Mouse (Mus musculus) liver, embryonic 11.5 days (tissue): ENCODE results near the gene Akap13. TPM values are rescaled to one million over a fixed set of nuclear protein-coding genes. Genes with fewer than 3 reads are reported as not detected.
"Not testable (repeated sequence)": the region's sequence is repeated elsewhere in the genome, so short reads cannot be mapped to it uniquely, and the experiment has no call there.

Experiments used
- ATAC-seq: fragments of 200-750 bp; cut with Nextera tagmentation; replicated peaks from 2 replicates; pipeline ENCODE4 v1.8.0; 2017; ENCODE audit warnings: moderate number of reproducible peaks, mild to moderate bottlenecking, moderate TSS enrichment, moderate library complexity; ENCODE audit not compliant: low FRiP score
- DNase-seq: peaks from one replicate; pipeline ENCODE4 v3.0.0-alpha.2; 2017; ENCODE audit warnings: low spot score
- H3K27ac ChIP-seq: fragments of 300-500 bp; sonication (generic); 2 replicates; pipeline ENCODE4 v1.5.1; 2014; ENCODE audit warnings: mild to moderate bottlenecking, low read depth, low read length, control low read depth
- H3K27me3 ChIP-seq: fragments of 300-500 bp; sonication (generic); replicated peaks from 2 replicates; pipeline ENCODE4 v1.6.1; 2014; ENCODE audit warnings: low read length, mixed read lengths; ENCODE audit not compliant: control insufficient read depth, insufficient read depth
- H3K36me3 ChIP-seq: fragments of 300-500 bp; sonication (generic); 2 replicates; pipeline ENCODE4 v1.6.1; 2014; ENCODE audit warnings: mild to moderate bottlenecking, low read length, moderate library complexity, mixed read lengths; ENCODE audit not compliant: control insufficient read depth, insufficient read depth
- H3K4me1 ChIP-seq: fragments of 300-500 bp; sonication (generic); replicated peaks from 2 replicates; pipeline ENCODE4 v1.6.1; 2014; ENCODE audit warnings: low read length, mixed read lengths; ENCODE audit not compliant: control insufficient read depth, insufficient read depth
- H3K4me2 ChIP-seq: fragments of 300-500 bp; sonication (generic); 2 replicates; pipeline ENCODE4 v1.6.1; 2014; ENCODE audit warnings: mild to moderate bottlenecking, control low read depth, moderate library complexity
- H3K4me3 ChIP-seq: fragments of 300-500 bp; sonication (generic); 2 replicates; pipeline ENCODE4 v1.5.1; 2014; ENCODE audit warnings: low read depth, low read length, control low read depth
- H3K9ac ChIP-seq: fragments of 300-500 bp; sonication (generic); 2 replicates; pipeline ENCODE4 v1.6.1; 2014; ENCODE audit warnings: low read depth, low read length, control low read depth
- H3K9me3 ChIP-seq: fragments of 300-500 bp; sonication (generic); 2 replicates; pipeline ENCODE4 v1.6.1; 2016; ENCODE audit warnings: low read length, inconsistent platforms, mixed read lengths; ENCODE audit not compliant: control insufficient read depth
- WGBS: fragments of 180-500 bp; shearing (Covaris S2); extraction: QIAGEN DNeasy Blood & Tissue Kit; methylation state at CpG from one replicate; pipeline ENCODE4 v1.1.7; 2014; 5-methylcytosine and 5-hydroxymethylcytosine counted together
- polyA plus RNA-seq: library from polyadenylated mRNA; unstranded; fragments of >200 nt; fragmentation: Nextera tagmentation; extraction: Ambion mirVana; gene quantifications from 2 replicates; pipeline ENCODE4 v1.2.1, GENCODE M21; 2014

Akap13 gene
- polyA plus RNA-seq, 1 experiment from 2014 or later: 30.7 TPM

DNA sequence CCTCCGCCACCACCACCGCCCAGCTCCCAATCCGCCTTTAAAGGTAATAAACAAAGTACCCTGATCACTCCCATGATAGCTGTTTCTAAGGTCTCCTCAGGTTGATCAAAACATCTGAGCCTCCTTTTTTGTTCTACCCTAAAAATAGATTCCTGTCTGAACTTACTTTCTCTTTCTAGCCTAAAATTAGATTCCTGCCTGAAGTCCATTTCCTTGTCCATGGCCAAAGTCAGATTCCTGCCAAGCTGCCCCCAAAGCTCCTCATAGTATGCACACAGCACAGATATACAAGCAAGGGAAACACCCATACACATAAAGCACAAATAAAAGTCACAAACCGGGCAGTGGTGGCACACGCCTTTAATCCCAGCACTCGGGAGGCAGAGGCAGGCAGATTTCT lies 334.4 kb downstream of the Akap13 start:
- ATAC-seq: no peak
- Histone ChIP-seq H3K4me2 (no peak overlapping the region), H3K27me3 (no peaks in the 10 kb centered on the region), H3K36me3 (no peaks in the 10 kb centered on the region), H3K4me3 (no peak overlapping the region), H3K27ac (no peak overlapping the region), H3K4me1 (peaks cover 25% of the 10 kb centered on the region), H3K9ac (no peak overlapping the region), H3K9me3 (no peaks in the 10 kb centered on the region)
- DNase-seq: no peak
- WGBS: 90% methylated on average over 6 of the region's 6 CpGs

DNA sequence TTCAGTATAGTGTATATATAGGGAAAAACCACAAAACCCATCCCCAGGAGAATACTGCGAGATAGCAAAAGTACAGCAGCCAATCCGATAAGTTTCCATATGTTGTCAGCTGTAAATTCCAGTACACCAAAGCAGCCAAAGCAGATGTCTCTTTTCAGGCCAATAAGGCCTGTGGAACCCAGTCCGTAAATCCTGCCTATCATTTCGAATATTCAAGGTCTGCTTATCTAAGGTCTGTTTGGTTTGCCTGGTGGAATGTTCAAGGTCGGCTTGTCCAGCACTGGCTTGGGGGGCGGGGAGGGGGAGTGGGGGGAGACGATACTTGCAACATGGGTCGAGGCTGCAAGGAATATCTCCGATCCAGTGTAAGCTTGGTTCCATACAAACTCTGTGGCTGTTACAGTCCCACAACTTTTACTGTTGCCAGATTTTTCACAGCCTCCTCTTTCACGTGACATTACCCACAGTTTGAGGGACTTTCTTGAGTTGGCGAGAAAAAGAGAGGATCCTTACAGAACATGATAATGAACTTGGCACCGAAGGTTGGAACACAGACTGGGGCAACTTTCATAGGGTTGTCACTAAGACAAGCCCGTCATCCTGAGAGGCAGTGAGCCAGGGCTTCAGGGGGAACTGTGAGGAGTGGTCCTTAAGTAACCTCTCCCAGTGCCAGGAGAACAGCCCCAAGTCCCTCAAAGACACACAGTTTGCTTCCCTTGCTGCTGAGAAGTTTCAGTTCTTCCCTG lies 335.9 kb downstream of the Akap13 start:
- not testable (repeated sequence) for H3K4me3 ChIP-seq, H3K27me3 ChIP-seq, ATAC-seq, H3K9ac ChIP-seq, H3K36me3 ChIP-seq, DNase-seq, H3K27ac ChIP-seq, H3K9me3 ChIP-seq, H3K4me2 ChIP-seq
- WGBS: 58% methylated on average over 12 of the region's 13 CpGs
- H3K4me1 ChIP-seq: peaks cover 26% of the 10 kb centered on the region

DNA sequence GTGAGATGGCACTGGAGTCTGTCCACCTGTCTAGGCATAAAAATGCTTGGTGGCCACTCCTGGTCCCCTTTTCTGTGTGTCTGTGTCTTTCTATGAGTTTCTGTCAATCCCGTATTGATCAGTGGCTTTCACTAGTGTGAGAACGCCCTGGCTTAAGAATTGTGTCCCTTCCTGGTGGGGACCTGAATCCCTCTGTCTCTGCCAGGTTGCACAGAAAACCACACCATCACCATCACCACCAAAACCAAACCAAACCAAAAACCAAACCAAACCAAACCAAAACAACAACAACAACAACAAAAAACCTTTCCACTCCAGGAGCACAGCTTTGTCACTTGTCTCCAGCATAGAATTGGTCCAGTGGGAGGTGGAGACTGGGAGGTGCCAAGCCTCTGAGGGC lies 337.8 kb downstream of the Akap13 start:
- Histone ChIP-seq H3K9ac (no peak overlapping the region), H3K36me3 (no peaks in the 10 kb centered on the region), H3K27me3 (no peaks in the 10 kb centered on the region), H3K9me3 (peaks cover 2% of the 10 kb centered on the region; the same call in 1 of the 2 replicates), H3K4me2 (no peak overlapping the region), H3K4me1 (peaks cover 19% of the 10 kb centered on the region), H3K4me3 (no peak overlapping the region), H3K27ac (no peak overlapping the region)
- ATAC-seq (no peak), DNase-seq (no peak)
- WGBS: 64% methylated on average over 2 of the region's 2 CpGs

DNA sequence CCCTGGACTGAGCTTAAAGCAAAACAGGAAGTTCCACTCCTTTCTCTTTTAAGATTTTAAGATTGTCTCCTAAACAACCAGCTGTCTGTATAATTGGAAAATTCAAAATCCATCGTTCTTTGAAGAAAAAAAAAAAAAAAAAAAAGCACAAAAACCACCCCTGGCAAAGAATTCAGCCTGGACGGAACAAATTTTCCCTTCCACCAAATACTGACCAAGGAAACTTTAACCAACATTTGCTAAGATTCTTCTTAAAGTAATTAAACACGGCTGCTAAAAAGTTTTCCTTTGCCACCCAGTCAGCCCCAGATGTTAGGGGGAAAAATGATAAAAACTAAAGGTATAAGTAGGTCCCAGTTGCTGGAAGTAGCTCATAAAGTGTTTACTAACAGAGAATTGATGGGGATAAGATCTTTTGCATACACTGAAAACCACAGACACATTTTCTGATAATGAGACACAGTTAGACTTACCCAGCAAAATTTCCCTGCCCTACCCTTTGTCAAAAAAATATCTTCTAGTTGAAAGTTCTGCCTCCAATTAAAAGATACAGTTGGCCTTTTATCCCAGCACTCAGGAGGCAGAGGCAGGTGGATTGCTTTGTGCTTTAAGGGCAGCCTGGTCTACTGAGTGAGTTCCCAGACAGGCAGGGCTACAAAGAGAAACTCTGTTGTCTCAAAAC lies 338.5 kb downstream of the Akap13 start:
- no peak overlapping the region for H3K27ac ChIP-seq
- peaks cover 2% of the 10 kb centered on the region; the same call in 1 of the 2 replicates for H3K9me3 ChIP-seq
- H3K4me1 ChIP-seq: peaks cover 17% of the 10 kb centered on the region
- 0 out of 2 replicates have a peak, but pooled peaks have one; percentile 10 for ATAC-seq
- H3K4me3 ChIP-seq: no peak overlapping the region
- H3K36me3 ChIP-seq: no peaks in the 10 kb centered on the region
- H3K9ac ChIP-seq: no peak overlapping the region
- no peak for DNase-seq
- no peaks in the 10 kb centered on the region for H3K27me3 ChIP-seq
- no peak overlapping the region for H3K4me2 ChIP-seq
- 45% methylated on average over 3 of the region's 3 CpGs for WGBS

DNA sequence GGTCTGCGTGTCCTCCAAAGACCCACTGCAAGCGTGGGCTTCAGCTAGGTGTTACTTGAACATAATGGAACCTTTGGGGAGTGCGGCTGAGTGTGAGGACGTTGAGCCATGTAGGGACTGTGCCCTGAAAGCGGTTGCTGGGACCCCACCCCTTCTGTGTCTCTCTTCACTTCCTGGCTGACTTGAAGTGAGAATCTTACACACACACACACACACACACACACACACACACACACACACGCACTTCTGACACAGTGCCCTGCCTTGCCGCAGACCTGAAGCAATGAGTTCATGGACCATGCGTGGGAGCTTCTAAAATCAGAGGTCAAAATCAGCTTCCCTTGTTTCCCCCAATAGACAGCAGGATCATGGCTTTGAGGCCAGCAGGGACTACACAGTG lies 339.8 kb downstream of the Akap13 start:
- Histone ChIP-seq H3K4me3 (no peak overlapping the region), H3K4me1 (peaks cover 17% of the 10 kb centered on the region), H3K27me3 (no peaks in the 10 kb centered on the region), H3K9ac (no peak overlapping the region), H3K27ac (no peak overlapping the region), H3K36me3 (no peaks in the 10 kb centered on the region), H3K4me2 (no peak overlapping the region), H3K9me3 (peaks cover 2% of the 10 kb centered on the region; the same call in 1 of the 2 replicates)
- ATAC-seq: no peak
- DNase-seq: no peak
- WGBS: 83% methylated on average over 8 of the region's 8 CpGs

DNA sequence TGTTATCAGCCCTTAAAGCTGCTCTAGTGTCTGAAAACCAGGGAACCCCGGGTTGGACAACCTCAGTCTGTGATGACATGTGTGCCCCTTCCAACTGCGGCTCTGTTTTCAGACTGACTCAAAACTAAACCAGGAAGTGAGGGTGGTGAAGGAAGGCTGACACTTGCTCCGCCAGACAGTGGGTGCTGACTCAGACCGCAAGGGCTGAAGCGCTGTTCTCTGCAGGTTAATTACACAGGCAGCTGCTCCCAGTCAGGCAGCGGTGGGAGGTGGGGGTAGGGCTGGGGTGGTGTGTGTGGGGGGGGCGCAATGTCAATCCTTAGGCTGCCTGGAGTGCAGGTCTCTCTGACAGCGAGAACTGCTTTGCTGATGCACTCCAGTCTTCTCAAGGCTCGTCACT lies 341.1 kb downstream of the Akap13 start:
- 21% methylated on average over 9 of the region's 9 CpGs for WGBS
- peaks cover 17% of the 10 kb centered on the region for H3K4me1 ChIP-seq
- no peak overlapping the region for H3K4me3 ChIP-seq
- no peaks in the 10 kb centered on the region for H3K27me3 ChIP-seq
- H3K9me3 ChIP-seq: peaks cover 2% of the 10 kb centered on the region; the same call in 1 of the 2 replicates
- no peaks in the 10 kb centered on the region for H3K36me3 ChIP-seq
- no peak overlapping the region for H3K27ac ChIP-seq
- ATAC-seq: peak; percentile 27; the same call in 1 of the 2 replicates
- H3K9ac ChIP-seq: no peak overlapping the region
- peak overlapping the region; percentile 36 for H3K4me2 ChIP-seq
- peak; percentile 43 for DNase-seq

DNA sequence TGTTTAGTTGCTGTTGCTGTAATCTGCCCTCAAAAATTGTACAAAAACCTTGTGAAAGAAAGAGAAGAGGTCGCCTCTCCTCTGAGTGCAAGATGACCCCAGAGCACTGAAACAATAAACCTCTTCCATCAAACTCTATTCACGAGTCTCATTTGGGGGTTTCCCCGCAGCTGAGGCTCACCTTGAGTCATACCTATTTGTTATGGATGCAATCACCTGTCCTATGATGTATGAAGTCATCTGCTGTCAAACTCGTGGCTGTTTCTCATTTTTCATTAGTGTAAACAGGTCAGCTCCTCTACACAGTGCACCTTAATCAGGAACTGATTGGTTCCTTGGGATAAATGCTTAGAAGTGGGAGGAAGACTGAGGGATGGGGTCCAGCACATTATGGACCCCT lies 345.2 kb downstream of the Akap13 start:
- no peaks in the 10 kb centered on the region for H3K36me3 ChIP-seq
- no peak overlapping the region for H3K9ac ChIP-seq
- WGBS: 74% methylated on average over 4 of the region's 4 CpGs
- H3K4me2 ChIP-seq: no peak overlapping the region
- peaks cover 2% of the 10 kb centered on the region; the same call in 1 of the 2 replicates for H3K9me3 ChIP-seq
- H3K4me1 ChIP-seq: peaks cover 8% of the 10 kb centered on the region; the same call in 1 of the 2 replicates
- ATAC-seq (no peak), DNase-seq (no peak)
- no peak overlapping the region for H3K4me3 ChIP-seq
- H3K27me3 ChIP-seq: no peaks in the 10 kb centered on the region
- H3K27ac ChIP-seq: no peak overlapping the region

DNA sequence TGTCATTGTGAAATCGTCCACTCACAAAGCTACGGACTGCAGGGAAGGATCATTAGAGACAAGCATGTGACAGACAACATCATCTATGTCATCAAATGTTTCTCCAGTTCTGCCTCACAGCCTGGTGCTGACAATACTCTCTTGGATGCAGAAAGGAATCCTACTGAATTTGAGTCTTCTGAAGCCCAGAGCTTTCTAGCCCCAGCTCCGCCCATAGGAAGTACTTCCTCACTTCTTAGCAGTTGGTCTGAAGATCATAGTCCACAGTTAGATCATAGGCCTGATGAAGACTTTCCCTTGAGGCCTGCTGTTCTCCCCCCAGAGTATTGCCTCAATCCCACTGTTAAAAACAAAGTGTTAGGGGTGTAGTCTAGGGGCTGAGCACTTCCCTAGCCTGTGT lies 345.7 kb downstream of the Akap13 start:
- Histone ChIP-seq H3K9ac (no peak overlapping the region), H3K36me3 (no peaks in the 10 kb centered on the region), H3K27ac (no peak overlapping the region), H3K9me3 (peaks cover 2% of the 10 kb centered on the region; the same call in 1 of the 2 replicates), H3K27me3 (no peaks in the 10 kb centered on the region), H3K4me1 (peaks cover 13% of the 10 kb centered on the region), H3K4me2 (no peak overlapping the region), H3K4me3 (no peak overlapping the region)
- DNase-seq (no peak), ATAC-seq (no peak)
- 85% methylated on average over 3 of the region's 3 CpGs for WGBS
